Mouse (Mus musculus): Measurements from ENCODE around the gene 1700020D05Rik.

1700020D05Rik gene

DNA sequence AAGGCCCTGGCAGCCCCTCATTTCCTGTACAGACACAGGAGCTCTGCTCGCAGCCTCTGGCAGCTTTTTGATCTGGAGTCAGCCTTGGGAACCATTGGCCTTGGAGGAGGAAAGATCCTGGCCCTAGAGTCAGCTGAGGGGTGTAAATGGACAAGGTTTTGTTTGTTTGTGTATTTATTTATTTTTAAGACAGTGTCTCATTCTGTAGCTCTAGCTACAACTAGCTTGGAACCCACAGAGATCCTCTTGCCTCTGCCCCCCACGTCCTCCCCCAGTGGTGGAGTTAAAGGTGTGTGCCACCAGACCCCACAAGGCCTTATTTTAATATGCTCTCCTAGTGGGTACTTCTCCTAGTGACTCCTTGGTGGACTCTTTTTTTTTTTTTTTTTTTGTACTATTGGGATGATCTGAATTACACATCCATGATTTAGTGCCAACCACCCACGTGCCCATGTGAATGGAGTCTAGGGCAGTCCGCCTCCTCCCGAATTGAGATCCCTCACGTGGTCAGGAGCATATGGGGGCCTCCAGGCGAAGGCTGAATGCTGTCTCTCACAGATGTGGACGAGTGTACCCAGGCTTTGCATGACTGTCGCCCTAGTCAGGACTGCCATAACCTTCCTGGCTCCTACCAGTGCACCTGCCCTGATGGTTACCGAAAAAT lies 26.5 kb downstream of the 1700020D05Rik start:
- no peak for DNase-seq (ENCODE audit: low read depth, low spot score)

DNA sequence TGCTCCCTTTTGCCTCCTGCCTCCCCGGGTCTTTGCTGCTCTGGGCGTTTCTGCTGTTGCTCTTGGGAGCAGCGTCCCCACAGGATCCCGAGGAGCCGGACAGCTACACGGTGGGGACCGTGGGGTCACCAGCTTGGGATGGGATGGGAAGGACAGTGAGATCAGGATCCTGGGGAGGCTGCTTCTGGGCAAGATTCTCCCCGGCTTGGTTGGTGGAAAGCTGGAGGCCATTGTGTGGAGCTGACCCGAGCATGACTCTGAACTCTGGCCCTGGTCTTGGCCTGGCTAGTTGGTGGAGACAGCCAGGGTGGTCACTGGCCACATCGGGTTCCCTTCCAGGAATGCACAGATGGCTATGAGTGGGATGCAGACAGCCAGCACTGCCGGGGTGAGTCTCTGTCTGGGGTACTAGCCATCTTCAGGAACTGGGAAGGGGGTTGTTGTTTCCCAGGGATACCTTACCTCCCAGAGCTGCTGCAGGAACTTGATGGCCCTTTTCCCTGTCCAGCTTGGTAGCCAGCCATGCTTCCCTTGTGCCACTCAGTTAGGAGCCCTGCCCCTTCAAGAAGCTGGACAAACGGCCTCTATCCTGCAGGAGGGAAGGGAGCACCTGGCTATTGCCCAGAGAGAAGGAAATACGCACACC lies 28.4 kb downstream of the 1700020D05Rik start:
- no peak for DNase-seq (ENCODE audit: low read depth, low spot score)

- DNase-seq (ENCODE audit: low read depth, low spot score), result no peak
Observed at GRCm38 (mm10) chr19:5474281-5475068, 29.1 kb downstream of the 1700020D05Rik start.

DNA sequence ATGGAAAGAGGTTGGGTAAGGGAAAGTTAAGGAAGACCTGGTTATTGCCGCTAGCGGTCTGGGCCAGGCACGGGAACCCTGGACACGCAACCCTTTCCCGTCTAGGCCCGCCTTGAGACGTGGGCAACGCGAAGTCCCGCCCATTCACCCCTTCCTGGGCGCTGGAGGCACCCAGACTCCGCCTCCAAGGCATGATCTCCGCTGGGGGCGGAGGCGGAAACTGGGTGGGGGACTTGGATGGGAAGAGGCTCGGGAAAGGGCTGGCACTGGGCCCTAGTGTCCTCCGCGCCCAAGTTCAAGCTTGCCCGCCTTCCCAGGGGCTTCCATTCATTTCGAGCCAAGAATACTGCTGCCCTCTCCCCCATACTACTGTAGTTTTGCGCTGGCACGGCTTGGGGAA lies 29.9 kb downstream of the 1700020D05Rik start, which contains the start of gene Efemp2:
TSS of gene Efemp2 (plus strand) at position 235 of the 400 bp plus-strand sequence.
- DNase-seq (ENCODE audit: low read depth, low spot score), result no peak

DNA sequence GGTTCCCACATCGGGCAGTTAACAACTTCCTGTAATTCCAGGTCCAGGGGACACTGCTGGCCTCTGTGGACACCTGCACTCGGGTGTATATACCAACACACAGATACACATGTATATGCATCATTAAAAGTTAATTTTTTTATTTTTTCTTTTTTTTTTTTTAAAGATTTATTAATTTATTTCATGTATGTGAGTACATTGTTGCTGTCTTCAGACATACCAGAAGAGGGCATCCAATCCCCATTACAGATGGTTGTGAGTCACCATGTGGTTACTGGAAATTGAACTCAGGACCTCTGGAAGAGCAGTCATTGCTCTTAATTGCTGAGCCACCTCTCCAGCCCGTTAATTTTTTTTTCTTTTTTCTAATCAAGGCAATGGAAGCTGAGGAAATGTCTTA lies 30.7 kb downstream of the 1700020D05Rik start:
- no peak for DNase-seq (ENCODE audit: low read depth, low spot score)

DNA sequence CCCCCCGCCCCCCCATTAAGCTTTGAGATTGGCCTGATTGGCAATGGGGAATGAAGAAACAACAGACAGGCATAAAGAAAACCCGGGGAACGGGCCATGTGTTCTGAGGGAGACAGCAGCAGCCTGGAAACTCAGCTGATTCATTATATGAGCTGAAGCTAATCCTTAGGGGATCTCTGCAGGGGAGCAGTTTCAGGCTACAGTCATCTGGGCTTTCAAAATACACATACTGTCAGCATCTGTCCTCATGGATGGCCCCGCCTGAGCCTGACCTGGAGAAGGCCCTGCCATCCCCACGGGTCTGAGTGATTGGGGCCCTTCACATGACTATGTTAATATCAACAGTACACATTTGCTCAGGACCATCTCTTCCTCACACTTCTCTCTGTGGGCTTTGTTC lies 31.7 kb downstream of the 1700020D05Rik start:
- no peak for DNase-seq (ENCODE audit: low read depth, low spot score)

- no peak for DNase-seq (ENCODE audit: low read depth, low spot score)
Observed at GRCm38 (mm10) chr19:5468374-5468773, 35.2 kb downstream of the 1700020D05Rik start, which contains the start of gene Ctsw. TSS of gene Ctsw (minus strand) at chr19:5468507.

- no peak for DNase-seq (ENCODE audit: low read depth, low spot score)
Observed at GRCm38 (mm10) chr19:5466916-5467500, 36.6 kb downstream of the 1700020D05Rik start.

GRCm38 (mm10) chr19:5465037-5465436 lies 38.5 kb downstream of the 1700020D05Rik start:
- no peak for DNase-seq (ENCODE audit: low read depth, low spot score)

GRCm38 (mm10) chr19:5463791-5464562 lies 39.6 kb downstream of the 1700020D05Rik start:
- no peak for DNase-seq (ENCODE audit: low read depth, low spot score)

GRCm38 (mm10) chr19:5463212-5463611 lies 40.4 kb downstream of the 1700020D05Rik start:
- no peak for DNase-seq (ENCODE audit: low read depth, low spot score)

DNA sequence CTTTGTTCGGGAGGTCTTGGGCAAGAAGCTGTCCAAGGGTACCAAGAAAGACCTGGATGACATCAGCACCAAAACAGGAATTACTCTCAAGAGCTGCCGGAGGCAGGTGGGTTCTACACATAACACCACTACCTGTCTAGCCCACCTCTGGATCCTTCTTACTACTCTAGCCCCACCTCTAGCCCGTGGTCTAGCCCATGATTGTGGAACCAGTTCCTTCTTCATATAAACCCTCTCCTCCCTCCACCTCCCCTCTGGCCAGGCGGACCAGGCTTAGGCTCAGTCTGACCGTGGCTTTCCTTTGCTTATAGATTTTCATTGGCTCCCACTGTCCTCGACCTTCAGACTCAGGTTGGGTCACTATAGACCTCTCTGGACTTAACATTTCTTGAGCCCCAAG lies 42.2 kb downstream of the 1700020D05Rik start:
- no peak for DNase-seq (ENCODE audit: low read depth, low spot score)

DNA sequence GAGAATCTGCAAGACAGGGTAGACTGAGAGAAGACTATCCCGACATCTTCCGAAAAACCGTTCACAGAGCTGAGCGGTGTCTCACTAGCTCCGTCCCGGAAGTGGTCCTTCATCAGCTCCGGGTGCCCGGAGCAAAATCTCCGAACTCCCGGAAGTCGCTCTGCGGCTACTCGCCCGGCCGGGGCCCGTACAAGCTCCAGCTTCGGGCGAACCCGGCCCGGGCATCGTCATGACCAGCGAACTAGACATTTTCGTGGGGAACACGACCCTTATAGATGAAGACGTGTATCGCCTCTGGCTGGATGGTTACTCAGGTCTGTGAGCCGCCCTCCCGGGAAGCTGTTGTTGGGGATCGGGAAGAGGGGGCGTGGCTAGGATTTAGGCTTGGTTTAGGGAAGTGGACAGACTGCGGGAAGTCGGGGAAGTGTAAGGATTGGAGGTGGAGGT lies 43.1 kb downstream of the 1700020D05Rik start, which contains the start of gene Fibp:
TSS of gene Fibp (plus strand) at position 151 of the 447 bp plus-strand sequence.
- DNase-seq (ENCODE audit: low read depth, low spot score), result peak; percentile 70

- no peak for DNase-seq (ENCODE audit: low read depth, low spot score)
Observed at GRCm38 (mm10) chr19:5459896-5460295, 43.7 kb downstream of the 1700020D05Rik start.

DNA sequence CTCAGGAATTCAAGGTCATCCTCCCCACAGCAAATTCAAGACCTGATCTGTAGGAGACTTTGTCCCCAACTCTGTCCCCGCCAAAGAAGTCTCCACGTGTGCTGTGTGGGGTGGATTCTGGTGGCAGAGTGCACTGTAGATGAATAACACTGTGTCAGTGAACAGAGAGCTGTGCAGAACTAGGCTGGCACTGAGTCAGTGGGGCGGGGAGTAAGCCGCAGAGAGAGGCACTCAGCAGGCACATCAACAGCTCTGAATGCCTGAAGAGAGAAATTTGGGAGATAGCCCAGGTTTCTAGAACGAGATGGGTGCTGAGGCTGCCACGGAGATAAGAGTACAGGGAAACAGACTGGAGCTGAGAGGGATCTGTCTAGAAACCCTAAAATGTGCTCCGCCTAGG lies 44.6 kb downstream of the 1700020D05Rik start:
- DNase-seq (ENCODE audit: low read depth, low spot score), result no peak

DNA sequence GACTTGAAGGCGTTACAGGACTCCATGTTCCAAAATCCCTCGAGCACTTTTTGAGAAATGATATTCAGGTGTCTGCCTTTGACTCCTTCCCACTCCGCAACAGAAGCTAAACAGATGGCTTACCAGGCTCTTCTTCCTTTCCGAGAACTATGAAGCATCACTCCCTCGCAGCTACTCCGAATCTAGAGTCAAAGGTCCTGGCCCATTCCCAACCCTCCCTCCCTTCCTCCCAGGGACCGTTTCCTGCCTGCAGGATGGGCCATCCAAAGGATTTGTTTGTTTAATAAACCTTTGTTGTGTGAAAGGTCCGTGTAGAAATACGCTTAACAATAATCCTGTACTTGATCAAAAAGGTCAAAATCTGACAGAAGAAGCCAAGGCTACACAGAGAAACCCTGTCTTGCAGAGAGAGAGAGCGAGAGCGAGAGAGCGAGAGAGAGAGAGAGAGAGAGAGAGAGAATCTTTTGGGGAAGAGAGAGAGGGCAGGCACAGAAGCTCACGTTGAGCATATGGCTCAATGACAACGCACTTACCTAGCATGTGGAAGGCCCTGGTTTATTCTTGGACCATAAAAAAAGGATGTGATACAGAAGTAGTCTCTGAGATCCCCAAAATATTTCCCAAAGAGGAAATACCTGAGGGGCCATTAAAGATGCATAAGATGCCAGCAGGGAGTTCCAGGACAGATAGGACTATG lies 45.7 kb downstream of the 1700020D05Rik start, which contains the start of gene Ccdc85b:
TSS of gene Ccdc85b (minus strand) at position 149 of the 697 bp plus-strand sequence.
- DNase-seq (ENCODE audit: low read depth, low spot score), result no peak

DNA sequence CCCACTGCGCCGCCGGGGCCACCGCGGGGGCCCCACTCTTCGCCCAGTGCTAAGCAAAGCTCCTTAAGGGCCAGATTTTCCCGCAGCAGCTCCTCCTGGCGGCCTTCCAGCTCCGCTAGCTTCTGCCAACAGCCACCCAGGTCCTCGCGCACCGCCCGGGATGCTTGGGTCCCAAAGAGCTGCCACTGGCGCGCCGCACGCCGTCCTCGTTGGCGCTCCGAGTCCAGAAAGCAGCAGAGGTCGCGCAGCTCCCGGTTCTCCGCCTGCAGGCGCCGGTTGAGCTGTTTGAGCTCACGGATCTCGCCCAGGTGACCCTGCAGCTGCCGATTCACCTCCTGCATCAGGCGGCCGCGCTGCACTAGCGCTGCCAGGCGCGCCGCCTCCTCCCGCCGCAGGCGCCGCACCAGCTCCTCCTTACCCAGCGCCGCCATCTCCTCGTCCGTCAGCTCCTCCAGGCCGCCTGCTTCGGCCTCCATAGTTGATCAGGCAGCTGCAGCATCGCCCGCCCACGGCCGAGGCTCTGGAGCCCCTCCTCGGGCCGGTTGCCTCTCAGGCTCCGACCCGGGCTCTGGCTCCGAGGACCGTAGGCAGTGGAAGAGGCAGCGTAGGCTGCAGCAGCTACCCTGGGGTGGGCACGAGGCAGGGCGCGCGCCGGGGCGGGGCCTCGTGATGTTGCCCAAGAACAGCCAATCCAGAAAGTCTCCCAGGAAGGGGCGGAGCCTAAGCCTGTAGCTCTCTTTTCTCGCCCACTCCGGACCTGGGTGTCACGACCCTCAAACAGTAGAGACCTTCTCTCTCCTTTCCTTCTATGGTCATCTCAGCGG lies 46.5 kb downstream of the 1700020D05Rik start:
- DNase-seq (ENCODE audit: low read depth, low spot score), result peak; percentile 89

DNA sequence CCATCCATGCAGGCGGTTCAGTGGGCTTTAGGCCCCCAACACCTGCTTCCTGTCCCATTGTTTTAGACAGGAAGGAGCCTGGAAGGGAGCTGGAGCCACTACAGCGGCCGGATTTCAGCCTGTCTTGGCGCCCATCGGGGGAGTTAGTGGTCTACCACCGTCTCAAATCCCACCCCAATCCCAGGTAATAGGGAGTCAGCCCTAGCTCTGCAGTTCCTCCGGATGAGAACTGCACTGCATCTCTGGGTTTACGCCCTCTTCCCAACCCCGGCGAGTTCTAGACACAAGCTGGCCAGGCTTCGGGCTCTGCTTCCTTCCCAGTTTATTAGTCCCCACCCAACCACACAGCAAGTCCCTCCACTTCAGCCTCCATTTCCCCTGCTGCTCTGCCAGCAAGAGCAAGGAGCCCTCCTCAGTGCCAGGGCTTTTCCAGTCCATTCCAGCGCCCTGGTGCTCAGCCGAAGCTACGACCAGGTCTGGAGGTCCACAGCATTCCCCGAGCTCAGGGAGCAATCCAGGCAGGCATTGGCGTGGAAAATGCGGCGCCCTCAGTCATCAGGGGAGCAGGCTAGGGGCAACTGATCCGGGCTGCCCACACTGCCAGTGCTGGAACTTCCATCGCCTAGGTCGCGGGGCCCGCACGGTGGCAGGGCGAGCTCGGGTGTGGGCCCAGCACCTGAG lies 47.2 kb downstream of the 1700020D05Rik start:
- no peak for DNase-seq (ENCODE audit: low read depth, low spot score)

DNA sequence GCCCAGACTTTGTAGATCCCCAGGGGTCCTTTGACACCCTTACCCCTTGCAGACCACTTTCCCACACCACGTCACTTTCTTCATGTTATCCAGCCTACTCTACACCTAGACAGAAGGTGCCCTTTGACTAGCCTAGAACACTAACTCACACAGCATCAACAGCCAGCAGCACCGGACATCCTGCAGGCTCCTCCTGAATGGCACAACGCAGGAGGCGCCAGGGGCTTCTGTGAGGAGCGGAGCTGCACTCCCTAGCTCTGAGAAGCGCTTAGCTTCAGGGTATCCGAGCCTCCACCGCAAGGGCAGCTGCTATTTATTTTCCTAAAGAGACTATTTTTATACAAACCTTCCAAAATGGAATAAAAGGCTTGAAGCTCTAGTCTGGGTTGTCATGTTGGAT lies 48.0 kb downstream of the 1700020D05Rik start:
- no peak for DNase-seq (ENCODE audit: low read depth, low spot score)

Data from brain, embryonic 18.5 days (tissue).